Mouse (Mus musculus) kidney, embryonic 16.5 days (tissue): ENCODE measurements around the gene A230072I06Rik. TPM values are rescaled to one million over a fixed set of nuclear protein-coding genes. Genes with fewer than 3 reads are reported as not detected.

Experiments
- polyA plus RNA-seq: library from polyadenylated mRNA; unstranded; fragments of >200 nt; fragmentation: Nextera tagmentation; extraction: Ambion mirVana; gene quantifications from 2 replicates; pipeline ENCODE4 v1.2.1, GENCODE M21; 2015

Gene A230072I06Rik
- polyA plus RNA-seq, 1 experiment from 2014 or later: not detected

Other genes starting within 250 kb of the A230072I06Rik start
- gene Sox1, start 116.5 kb downstream of the A230072I06Rik start, polyA plus RNA-seq: not detected in 2 replicates